Mouse (Mus musculus) heart, postnatal 0 days (tissue): ENCODE results near the gene Itprip. TPM values are rescaled to one million over a fixed set of nuclear protein-coding genes. Genes with fewer than 3 reads are reported as not detected.

Experiments
- ATAC-seq: fragments of 200-750 bp; cut with Nextera tagmentation; 2 replicates; pipeline ENCODE4 v1.8.0; 2017; ENCODE audit warnings: low read depth, moderate number of reproducible peaks, moderate library complexity; ENCODE audit not compliant: insufficient read depth
- DNase-seq: peaks from one replicate; pipeline ENCODE4 v3.0.0-alpha.2; 2016; ENCODE audit warnings: low spot score
- H3K27ac ChIP-seq: fragments of 300-500 bp; sonication (generic); 2 replicates; pipeline ENCODE4 v1.5.1; 2014; ENCODE audit warnings: low read depth, mild to moderate bottlenecking
- H3K27me3 ChIP-seq: fragments of 300-500 bp; sonication (generic); 2 replicates; pipeline ENCODE4 v1.6.1; 2014; ENCODE audit warnings: low read length, mixed read lengths; ENCODE audit not compliant: control insufficient read depth, insufficient read depth
- H3K36me3 ChIP-seq: fragments of 300-500 bp; sonication (generic); replicated peaks from 2 replicates; pipeline ENCODE4 v1.6.1; 2014; ENCODE audit warnings: low read length, mixed read lengths; ENCODE audit not compliant: control insufficient read depth, insufficient read depth
- H3K4me1 ChIP-seq: fragments of 300-500 bp; sonication (generic); 2 replicates; pipeline ENCODE4 v1.6.1; 2014; ENCODE audit warnings: antibody characterized with exemption; ENCODE audit not compliant: control insufficient read depth, insufficient read depth
- H3K4me2 ChIP-seq: fragments of 300-500 bp; sonication (generic); 2 replicates; pipeline ENCODE4 v1.6.1; 2014; ENCODE audit warnings: low read depth, mild to moderate bottlenecking, low read length, moderate library complexity
- H3K4me3 ChIP-seq: fragments of 300-500 bp; sonication (generic); 2 replicates; pipeline ENCODE4 v1.5.1; 2014; ENCODE audit warnings: low read depth, low read length
- H3K9ac ChIP-seq: fragments of 300-500 bp; sonication (generic); replicated peaks from 2 replicates; pipeline ENCODE4 v1.6.1; 2014; ENCODE audit warnings: low read depth, low read length, mixed read lengths
- H3K9me3 ChIP-seq: fragments of 300-500 bp; sonication (generic); replicated peaks from 2 replicates; pipeline ENCODE4 v1.6.1; 2016; ENCODE audit warnings: low read length; ENCODE audit not compliant: control insufficient read depth
- CTCF ChIP-seq: IDR thresholded peaks from 2 replicates; pipeline ENCODE4 v1.5.1; 2016; ENCODE audit warnings: antibody characterized with exemption, control low read depth, low read depth
- EP300 ChIP-seq: IDR thresholded peaks from 2 replicates; pipeline ENCODE4 v1.6.1; 2016; ENCODE audit warnings: antibody characterized with exemption, low read depth
- WGBS: fragments of 180-500 bp; shearing (Covaris S2); extraction: QIAGEN DNeasy Blood & Tissue Kit; methylation state at CpG from one replicate; pipeline ENCODE4 v1.1.7; 2014; 5-methylcytosine and 5-hydroxymethylcytosine counted together
- polyA plus RNA-seq: library from polyadenylated mRNA; unstranded; fragments of >200 nt; fragmentation: Nextera tagmentation; extraction: Ambion mirVana; gene quantifications from 2 replicates; pipeline ENCODE4 v1.2.1, GENCODE M21; 2015
- total RNA-seq: library from RNA; depleted of rRNA; stranded (reverse); fragments of >200 nt; gene quantifications from 2 replicates; pipeline ENCODE4 v1.2.3, GENCODE M21; 2014; ENCODE audit warnings: low replicate concordance

The Itprip gene
- total and polyA plus RNA-seq, 2 experiments from 2014 or later: 9.5 to 27.2 TPM

DNA sequence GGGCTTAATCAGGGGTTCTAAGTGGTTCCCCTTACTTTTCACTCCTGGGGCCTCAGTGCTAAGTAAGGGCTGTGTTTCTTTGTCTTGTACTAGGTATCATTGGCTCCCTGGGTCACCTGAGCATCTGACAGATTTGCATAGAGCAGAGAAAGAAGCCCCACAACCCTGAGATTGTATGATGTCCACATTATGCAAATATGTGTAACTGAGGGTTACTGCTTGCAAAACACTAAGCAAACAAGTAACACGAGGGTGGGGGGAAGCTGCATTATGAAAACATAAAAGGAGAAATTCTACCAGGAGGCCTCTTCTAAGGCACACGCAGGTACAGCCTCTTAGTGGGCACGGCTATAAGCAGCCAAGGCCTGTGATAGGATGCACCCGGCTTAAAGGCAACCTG lies 3.8 kb downstream of the Itprip start:
- DNase-seq (no peak), ATAC-seq (no peak)
- Histone ChIP-seq H3K4me3 (no peak overlapping the region), H3K4me2 (no peak overlapping the region), H3K27me3 (no peaks in the 10 kb centered on the region), H3K9ac (no peak overlapping the region), H3K9me3 (no peaks in the 10 kb centered on the region), H3K4me1 (peaks cover 18% of the 10 kb centered on the region; the same call in 1 of the 2 replicates), H3K27ac (no peak overlapping the region), H3K36me3 (peaks cover 16% of the 10 kb centered on the region; the same call in 1 of the 2 replicates)
- TF ChIP-seq CTCF (no peak), EP300 (no peak)
- WGBS: 69% methylated on average over 4 of the region's 4 CpGs

DNA sequence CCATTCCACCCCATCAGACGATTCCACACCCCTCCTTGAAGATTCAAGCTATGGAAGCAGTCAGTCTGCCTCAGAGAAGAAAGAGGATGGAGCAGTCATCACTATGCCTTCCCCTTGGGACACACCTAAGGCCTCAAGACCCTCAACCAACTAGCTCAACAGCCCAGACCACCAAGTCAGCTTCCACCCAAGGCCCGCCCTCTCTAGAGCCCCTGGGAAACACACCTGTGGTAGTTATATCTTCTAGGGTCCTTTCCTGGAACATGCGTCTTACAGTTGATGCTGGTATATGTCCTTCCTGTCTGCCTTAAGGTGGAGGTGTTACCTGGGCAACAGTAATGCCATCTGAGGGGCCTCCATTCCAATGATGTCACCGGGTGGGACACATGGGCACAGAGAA lies 4.9 kb downstream of the Itprip start:
- Histone ChIP-seq H3K4me1 (peaks cover 25% of the 10 kb centered on the region), H3K27ac (no peak overlapping the region), H3K27me3 (no peaks in the 10 kb centered on the region), H3K4me2 (no peak overlapping the region), H3K9ac (no peak overlapping the region), H3K9me3 (no peaks in the 10 kb centered on the region), H3K36me3 (peaks cover 16% of the 10 kb centered on the region; the same call in 1 of the 2 replicates), H3K4me3 (no peak overlapping the region)
- ATAC-seq (no peak), DNase-seq (no peak)
- 94% methylated on average over 4 of the region's 4 CpGs for WGBS
- no peak for TF ChIP-seq EP300
- TF ChIP-seq CTCF: no peak

DNA sequence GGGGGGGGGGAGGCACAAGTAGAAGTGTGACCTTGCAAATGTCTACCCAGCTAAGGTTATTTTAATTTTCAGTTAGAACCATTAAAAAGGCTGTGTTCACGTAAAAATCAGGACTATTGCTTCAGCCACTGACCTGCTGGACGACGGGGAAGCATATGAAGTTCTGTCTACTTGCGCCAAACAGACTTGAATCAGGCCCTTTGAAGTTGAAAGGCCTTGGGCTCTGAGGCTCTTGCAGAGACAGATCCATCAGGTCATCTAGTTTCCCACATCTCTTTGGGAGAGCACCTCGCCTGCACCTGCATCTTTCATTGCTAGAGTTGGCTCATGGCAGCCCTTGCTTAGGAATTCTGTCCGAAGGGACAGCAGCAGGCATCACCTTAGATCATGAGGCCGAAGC lies 5.8 kb downstream of the Itprip start:
- Histone ChIP-seq H3K9me3 (no peaks in the 10 kb centered on the region), H3K4me3 (no peak overlapping the region), H3K4me1 (peaks cover 34% of the 10 kb centered on the region), H3K27me3 (no peaks in the 10 kb centered on the region), H3K36me3 (peaks cover 16% of the 10 kb centered on the region; the same call in 1 of the 2 replicates), H3K4me2 (no peak overlapping the region), H3K27ac (no peak overlapping the region), H3K9ac (no peak overlapping the region)
- no peak for TF ChIP-seq CTCF
- TF ChIP-seq EP300: no peak
- 92% methylated on average over 7 of the region's 7 CpGs for WGBS
- DNase-seq (no peak), ATAC-seq (no peak)

DNA sequence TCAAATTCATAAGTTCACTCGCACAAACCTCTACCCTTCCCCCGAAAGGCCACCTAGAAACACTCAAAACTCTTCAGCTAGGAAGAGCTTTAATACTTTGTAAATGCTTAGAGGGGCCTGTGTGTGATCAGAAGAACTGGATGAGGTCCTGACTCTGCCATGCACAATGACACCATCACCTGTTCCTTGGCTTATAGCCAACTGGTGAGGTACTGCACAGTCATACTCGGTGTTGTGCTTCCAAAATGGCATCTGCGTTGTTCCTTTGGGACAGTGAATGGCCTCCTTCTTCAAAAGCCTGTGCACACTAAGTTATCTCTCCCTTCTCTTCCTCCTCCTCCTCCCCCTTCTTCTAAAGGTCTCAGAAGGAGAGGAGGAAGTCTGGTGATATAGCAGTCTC lies 8.3 kb downstream of the Itprip start:
- no peak overlapping the region for H3K9ac ChIP-seq
- H3K27ac ChIP-seq: no peak overlapping the region
- H3K4me3 ChIP-seq: no peak overlapping the region
- 70% methylated on average over 4 of the region's 4 CpGs for WGBS
- no peaks in the 10 kb centered on the region for H3K9me3 ChIP-seq
- ATAC-seq (no peak), DNase-seq (no peak)
- TF ChIP-seq EP300: no peak
- TF ChIP-seq CTCF: no peak
- H3K4me2 ChIP-seq: no peak overlapping the region
- no peaks in the 10 kb centered on the region for H3K27me3 ChIP-seq
- peaks cover 22% of the 10 kb centered on the region; the same call in 1 of the 2 replicates for H3K36me3 ChIP-seq
- peaks cover 26% of the 10 kb centered on the region for H3K4me1 ChIP-seq

DNA sequence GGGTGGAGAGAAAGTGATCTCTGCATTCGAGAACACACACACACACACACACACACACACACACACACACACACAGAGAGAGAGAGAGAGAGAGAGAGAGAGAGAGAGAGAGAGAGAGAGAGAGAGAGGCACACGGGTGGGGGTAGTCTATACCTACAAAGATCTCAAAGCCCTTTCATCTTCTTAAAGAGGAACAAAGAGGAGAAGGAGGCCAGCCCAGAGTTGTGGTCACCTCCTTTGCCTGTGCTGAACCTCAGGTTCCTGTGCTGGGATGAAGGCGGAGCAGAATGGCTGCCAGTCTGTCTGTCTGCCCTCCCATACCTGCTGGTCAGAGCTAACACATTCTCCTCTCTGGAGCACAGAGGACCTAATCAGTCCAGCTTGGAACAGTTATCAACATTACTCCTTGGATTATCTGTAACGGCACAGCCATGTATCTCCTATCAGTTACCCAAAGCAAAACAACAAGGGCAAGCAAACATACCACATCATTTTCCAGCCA lies 8.9 kb downstream of the Itprip start:
- Histone ChIP-seq H3K4me1 (peaks cover 29% of the 10 kb centered on the region), H3K9me3 (no peaks in the 10 kb centered on the region), H3K4me3 (no peak overlapping the region), H3K36me3 (peaks cover 22% of the 10 kb centered on the region; the same call in 1 of the 2 replicates), H3K27ac (peak overlapping the region; percentile 12; the same call in 1 of the 2 replicates), H3K27me3 (no peaks in the 10 kb centered on the region), H3K9ac (0 out of 2 replicates have a peak overlapping the region, but pooled peaks have one; percentile 46), H3K4me2 (peak overlapping the region; percentile 55)
- 30% methylated on average over 4 of the region's 4 CpGs for WGBS
- DNase-seq (no peak), ATAC-seq (no peak)
- no peak for TF ChIP-seq EP300
- no peak for TF ChIP-seq CTCF
